Mouse (Mus musculus) forebrain, postnatal 0 days (tissue): ENCODE results near the gene Npl. TPM values are rescaled to one million over a fixed set of nuclear protein-coding genes. Genes with fewer than 3 reads are reported as not detected.

ENCODE experiments used
- ATAC-seq: fragments of 200-750 bp; cut with Nextera tagmentation; 2 replicates; pipeline ENCODE4 v1.8.0; 2017; ENCODE audit warnings: mild to moderate bottlenecking, moderate library complexity
- DNase-seq: peaks from one replicate; pipeline ENCODE4 v3.0.0-alpha.2; 2015
- H3K27ac ChIP-seq: fragments of 300-500 bp; sonication (generic); 2 replicates; pipeline ENCODE4 v1.5.1; 2014; ENCODE audit warnings: low read depth, mild to moderate bottlenecking, antibody characterized with exemption, low read length, moderate library complexity, mixed read lengths
- H3K27me3 ChIP-seq: fragments of 300-500 bp; sonication (generic); 2 replicates; pipeline ENCODE4 v1.6.1; 2014; ENCODE audit warnings: mild to moderate bottlenecking, low read length, mixed read lengths; ENCODE audit not compliant: insufficient read depth
- H3K36me3 ChIP-seq: fragments of 300-500 bp; sonication (generic); 2 replicates; pipeline ENCODE4 v1.6.1; 2014; ENCODE audit warnings: mild to moderate bottlenecking, moderate library complexity; ENCODE audit not compliant: insufficient read depth
- H3K4me1 ChIP-seq: fragments of 300-500 bp; sonication (generic); 2 replicates; pipeline ENCODE4 v1.6.1; 2014; ENCODE audit warnings: antibody characterized with exemption; ENCODE audit not compliant: insufficient read depth
- H3K4me2 ChIP-seq: fragments of 300-500 bp; sonication (generic); 2 replicates; pipeline ENCODE4 v1.6.1; 2014; ENCODE audit warnings: low read depth, mild to moderate bottlenecking, moderate library complexity
- H3K4me3 ChIP-seq: fragments of 300-500 bp; sonication (generic); 2 replicates; pipeline ENCODE4 v1.5.1; 2014; ENCODE audit warnings: low read depth, low read length, mixed read lengths
- H3K9ac ChIP-seq: fragments of 300-500 bp; sonication (generic); 2 replicates; pipeline ENCODE4 v1.6.1; 2014; ENCODE audit warnings: mild to moderate bottlenecking
- H3K9me3 ChIP-seq: fragments of 300-500 bp; sonication (generic); 2 replicates; pipeline ENCODE4 v1.6.1; 2016; ENCODE audit warnings: low read length
- CTCF ChIP-seq: sonication (generic); IDR thresholded peaks from 2 replicates; pipeline ENCODE4 v1.5.1; 2016; ENCODE audit warnings: antibody characterized with exemption, control low read depth, low read depth
- WGBS: fragments of 180-500 bp; shearing (Covaris S2); extraction: QIAGEN DNeasy Blood & Tissue Kit; methylation state at CpG from one replicate; pipeline ENCODE4 v1.1.7; 2014; 5-methylcytosine and 5-hydroxymethylcytosine counted together
- polyA plus RNA-seq: library from polyadenylated mRNA; unstranded; fragments of >200 nt; fragmentation: Nextera tagmentation; extraction: Ambion mirVana; gene quantifications from 2 replicates; pipeline ENCODE4 v1.2.1, GENCODE M21; 2015
- total RNA-seq: library from RNA; depleted of rRNA; stranded (reverse); fragments of >200 nt; gene quantifications from 2 replicates; pipeline ENCODE4 v1.2.3, GENCODE M21; 2014

Gene Npl
- total and polyA plus RNA-seq, 2 experiments from 2014 or later, result 9.3 to 9.5 TPM

GRCm38 (mm10) chr1:153506266-153506665 is 43.6 kb downstream of the Npl start:
- no peak overlapping the region for H3K27ac ChIP-seq
- no peak for TF ChIP-seq CTCF
- WGBS, result 16% methylated on average over 5 of the region's 6 CpGs
- H3K27me3 ChIP-seq, result no peaks in the 10 kb centered on the region
- no peaks in the 10 kb centered on the region for H3K36me3 ChIP-seq
- no peak overlapping the region for H3K4me3 ChIP-seq
- no peaks in the 10 kb centered on the region for H3K4me1 ChIP-seq
- DNase-seq (peak; percentile 43), ATAC-seq (peak; percentile 50)
- no peak overlapping the region for H3K9ac ChIP-seq
- no peaks in the 10 kb centered on the region for H3K9me3 ChIP-seq
- no peak overlapping the region for H3K4me2 ChIP-seq

DNA sequence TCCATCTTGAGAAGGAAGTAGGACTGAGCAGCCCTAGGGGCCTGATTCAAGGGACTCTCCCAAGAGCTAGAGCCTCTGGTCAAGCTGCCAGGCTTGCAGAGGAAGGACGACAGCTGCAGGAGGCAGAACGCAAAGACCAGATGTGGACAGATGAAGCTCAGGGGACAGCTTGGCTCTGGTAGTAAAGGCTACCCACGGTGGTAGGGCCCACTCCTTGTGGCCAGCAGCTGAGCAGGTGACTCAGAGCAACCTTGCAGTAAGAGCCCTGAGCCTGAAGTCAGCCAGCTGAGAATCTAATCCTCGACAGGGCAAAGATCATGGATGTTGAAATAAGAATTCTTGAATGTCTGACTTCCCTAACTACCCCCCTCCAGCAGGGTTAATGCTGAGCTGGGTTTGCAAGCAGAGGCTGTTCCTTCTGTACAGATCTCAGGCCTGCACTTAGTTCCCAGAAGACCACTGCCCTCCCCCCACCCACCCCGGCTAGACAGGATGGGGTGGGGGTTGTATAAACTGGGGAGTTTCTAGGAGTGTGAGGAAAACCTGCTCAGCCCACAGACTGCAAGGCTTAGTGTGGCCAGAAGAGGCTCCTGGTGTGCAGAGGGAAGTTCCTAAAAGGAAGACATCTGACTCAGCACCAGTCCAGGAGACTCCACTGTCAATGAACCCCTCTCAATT is 48.1 kb downstream of the Npl start:
- WGBS, result 67% methylated on average over 5 of the region's 5 CpGs
- no peaks in the 10 kb centered on the region for H3K9me3 ChIP-seq
- TF ChIP-seq CTCF, result no peak
- H3K36me3 ChIP-seq, result no peaks in the 10 kb centered on the region
- H3K9ac ChIP-seq, result no peak overlapping the region
- H3K4me2 ChIP-seq, result no peak overlapping the region
- H3K4me3 ChIP-seq, result no peak overlapping the region
- no peak for ATAC-seq
- DNase-seq, result no peak
- H3K27ac ChIP-seq, result no peak overlapping the region
- H3K4me1 ChIP-seq, result no peaks in the 10 kb centered on the region
- H3K27me3 ChIP-seq, result no peaks in the 10 kb centered on the region

DNA sequence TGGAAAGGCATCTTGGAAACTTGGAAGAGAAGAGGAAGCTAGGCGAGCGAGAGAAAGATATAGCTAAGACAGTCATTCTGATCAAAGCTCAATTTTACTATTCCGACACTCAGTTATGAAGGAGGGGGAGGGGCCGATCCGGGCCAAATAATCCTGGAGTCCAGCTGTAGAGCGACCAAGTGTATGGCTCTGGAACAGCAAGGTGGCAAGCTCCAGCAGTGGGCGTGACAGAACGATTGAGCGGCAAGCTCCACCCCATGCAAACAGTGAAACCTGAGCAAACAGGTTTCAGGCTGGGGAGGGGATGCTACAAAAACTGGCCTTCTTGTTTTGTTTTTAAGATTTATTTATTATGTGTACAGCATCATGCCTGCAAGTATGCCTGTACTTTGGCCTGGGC is 49.8 kb downstream of the Npl start:
- Histone ChIP-seq H3K9ac (no peak overlapping the region), H3K36me3 (no peaks in the 10 kb centered on the region), H3K4me3 (no peak overlapping the region), H3K27ac (no peak overlapping the region), H3K9me3 (no peaks in the 10 kb centered on the region), H3K4me2 (no peak overlapping the region), H3K4me1 (no peaks in the 10 kb centered on the region), H3K27me3 (no peaks in the 10 kb centered on the region)
- WGBS, result 91% methylated on average over 9 of the region's 9 CpGs
- no peak for TF ChIP-seq CTCF
- no peak for DNase-seq
- ATAC-seq, result no peak

GRCm38 (mm10) chr1:153496030-153496429 is 53.8 kb downstream of the Npl start:
- ATAC-seq (no peak), DNase-seq (no peak)
- Histone ChIP-seq H3K27ac (no peak overlapping the region), H3K36me3 (no peaks in the 10 kb centered on the region), H3K27me3 (no peaks in the 10 kb centered on the region), H3K4me2 (no peak overlapping the region), H3K9ac (no peak overlapping the region), H3K4me1 (no peaks in the 10 kb centered on the region), H3K4me3 (no peak overlapping the region), H3K9me3 (no peaks in the 10 kb centered on the region)
- 80% methylated on average over 3 of the region's 3 CpGs for WGBS
- no peak for TF ChIP-seq CTCF

- no peak for DNase-seq
- no peak for ATAC-seq
- TF ChIP-seq CTCF, result no peak
- Histone ChIP-seq H3K4me3 (no peak overlapping the region), H3K27ac (no peak overlapping the region), H3K4me1 (no peaks in the 10 kb centered on the region), H3K9ac (no peak overlapping the region), H3K27me3 (no peaks in the 10 kb centered on the region), H3K4me2 (no peak overlapping the region), H3K9me3 (no peaks in the 10 kb centered on the region), H3K36me3 (no peaks in the 10 kb centered on the region)
- 30% methylated on average over 6 of the region's 6 CpGs for WGBS
These were observed 55.9 kb downstream of the Npl start for GRCm38 (mm10) chr1:153493931-153494330.

- Histone ChIP-seq H3K4me3 (no peak overlapping the region), H3K27me3 (no peaks in the 10 kb centered on the region), H3K4me2 (no peak overlapping the region), H3K27ac (no peak overlapping the region), H3K9me3 (no peaks in the 10 kb centered on the region), H3K9ac (no peak overlapping the region), H3K4me1 (no peaks in the 10 kb centered on the region), H3K36me3 (no peaks in the 10 kb centered on the region)
- ATAC-seq, result no peak
- 19% methylated on average over 4 of the region's 4 CpGs for WGBS
- DNase-seq, result no peak
- TF ChIP-seq CTCF, result no peak
These were observed 56.5 kb downstream of the Npl start for GRCm38 (mm10) chr1:153493338-153493737.

DNA sequence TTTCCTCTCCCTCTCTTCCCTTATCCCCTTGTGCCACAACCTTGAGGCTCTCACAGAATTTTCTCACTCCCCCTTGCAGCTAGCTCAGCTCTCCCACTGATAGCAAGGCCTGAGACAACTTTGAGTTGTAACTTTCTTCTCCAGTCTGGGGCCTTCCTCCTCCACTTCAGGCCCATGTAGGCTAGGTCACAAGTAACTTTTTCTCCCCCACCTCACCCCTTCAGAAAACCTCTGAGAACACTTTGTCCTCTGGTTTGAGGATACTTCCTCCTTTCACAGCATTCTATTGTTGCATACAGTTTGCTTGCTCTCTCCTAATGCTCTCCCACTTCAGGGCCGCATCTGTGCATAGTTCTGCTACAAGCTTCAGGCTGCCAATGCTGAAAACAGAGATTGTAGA is 58.0 kb downstream of the Npl start:
- WGBS, result 96% methylated on average over 1 of the region's 1 CpGs
- DNase-seq, result no peak

More for the DNA sequence above, 58.0 kb downstream of the Npl start:
- ATAC-seq, result no peak
- Histone ChIP-seq H3K27ac (no peak overlapping the region), H3K27me3 (no peaks in the 10 kb centered on the region), H3K9ac (no peak overlapping the region), H3K4me1 (no peaks in the 10 kb centered on the region), H3K4me2 (no peak overlapping the region), H3K4me3 (no peak overlapping the region), H3K9me3 (no peaks in the 10 kb centered on the region), H3K36me3 (no peaks in the 10 kb centered on the region)
- no peak for TF ChIP-seq CTCF
